Mouse (Mus musculus) embryo, embryonic 10 days (tissue): ENCODE results near the gene Apba3.

Experiments used
- DNase-seq: peaks from one replicate; pipeline ENCODE4 v3.0.0-alpha.2; 2015; ENCODE audit warnings: low spot score

Apba3 gene

GRCm38 (mm10) chr10:81252424-81253419 is 14.0 kb upstream of the Apba3 start, which contains the start of gene Matk:
Matk (plus strand) TSS chr10:81252935.
- DNase-seq, result peak; percentile 75

GRCm38 (mm10) chr10:81254886-81255285 is 11.9 kb upstream of the Apba3 start:
- no peak for DNase-seq

- DNase-seq, result peak; percentile 53
Observed at GRCm38 (mm10) chr10:81257158-81258039, 9.4 kb upstream of the Apba3 start.

GRCm38 (mm10) chr10:81259225-81259884 is 7.4 kb upstream of the Apba3 start:
- DNase-seq, result no peak

DNA sequence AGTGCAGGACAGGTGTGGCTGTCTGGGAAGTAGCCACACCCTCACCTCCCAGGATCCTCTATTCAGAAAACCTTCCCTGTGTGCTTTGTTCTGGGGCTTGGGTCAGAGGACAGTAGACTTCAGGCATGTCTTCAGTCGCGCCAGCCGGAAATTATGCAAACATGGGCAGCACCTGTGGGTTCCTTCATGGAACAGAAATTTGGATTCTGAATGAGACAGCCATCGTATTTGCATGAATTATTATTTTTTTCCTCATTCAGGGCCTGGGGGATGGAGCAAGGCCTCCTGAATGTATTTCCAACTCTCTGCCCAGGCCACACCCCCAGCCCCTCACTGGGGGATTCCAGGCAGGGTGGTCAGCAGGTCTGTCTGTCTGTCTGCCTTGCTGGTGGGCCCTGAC is 5.7 kb upstream of the Apba3 start:
- no peak for DNase-seq

DNA sequence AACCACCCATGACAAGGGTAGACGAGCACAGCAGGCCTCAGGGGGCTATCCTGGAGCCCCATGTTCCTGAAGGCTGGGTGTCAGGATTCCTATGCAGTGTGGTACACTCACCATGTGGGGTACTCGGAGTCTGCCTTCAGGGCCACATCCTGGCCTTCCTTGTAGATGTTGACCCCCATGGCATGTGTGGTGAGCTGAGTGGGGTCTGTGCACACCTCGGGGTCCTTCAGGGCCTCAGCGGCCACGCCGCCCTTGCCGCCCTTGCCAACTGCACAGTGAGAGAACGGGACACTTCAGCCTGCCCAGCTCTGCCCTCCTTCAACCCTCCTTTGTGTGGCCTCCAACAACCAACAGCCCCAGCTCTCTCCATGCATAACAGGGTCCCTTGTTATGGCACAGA is 1.2 kb upstream of the Apba3 start:
- no peak for DNase-seq

DNA sequence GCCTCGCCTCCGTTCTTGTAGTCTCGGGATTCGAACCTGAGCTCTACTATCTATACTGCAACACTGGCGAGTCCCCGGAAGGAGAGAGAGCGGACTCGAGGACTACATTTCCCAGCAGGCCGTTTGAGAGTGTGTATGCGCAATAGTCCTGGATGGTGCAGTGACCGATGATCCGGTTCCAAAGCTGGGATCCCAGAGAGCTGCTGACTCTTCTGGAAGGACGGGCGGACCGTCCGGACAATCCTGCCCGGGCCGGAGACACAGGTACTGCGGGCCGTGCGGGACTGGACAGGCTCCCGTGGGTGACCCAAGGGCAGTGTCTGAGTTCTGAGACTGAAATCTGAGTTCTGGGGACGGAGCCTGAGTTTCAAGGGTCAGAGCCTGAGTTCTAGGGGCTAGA is 1.3 kb downstream of the Apba3 start:
- peak; percentile 95 for DNase-seq

DNA sequence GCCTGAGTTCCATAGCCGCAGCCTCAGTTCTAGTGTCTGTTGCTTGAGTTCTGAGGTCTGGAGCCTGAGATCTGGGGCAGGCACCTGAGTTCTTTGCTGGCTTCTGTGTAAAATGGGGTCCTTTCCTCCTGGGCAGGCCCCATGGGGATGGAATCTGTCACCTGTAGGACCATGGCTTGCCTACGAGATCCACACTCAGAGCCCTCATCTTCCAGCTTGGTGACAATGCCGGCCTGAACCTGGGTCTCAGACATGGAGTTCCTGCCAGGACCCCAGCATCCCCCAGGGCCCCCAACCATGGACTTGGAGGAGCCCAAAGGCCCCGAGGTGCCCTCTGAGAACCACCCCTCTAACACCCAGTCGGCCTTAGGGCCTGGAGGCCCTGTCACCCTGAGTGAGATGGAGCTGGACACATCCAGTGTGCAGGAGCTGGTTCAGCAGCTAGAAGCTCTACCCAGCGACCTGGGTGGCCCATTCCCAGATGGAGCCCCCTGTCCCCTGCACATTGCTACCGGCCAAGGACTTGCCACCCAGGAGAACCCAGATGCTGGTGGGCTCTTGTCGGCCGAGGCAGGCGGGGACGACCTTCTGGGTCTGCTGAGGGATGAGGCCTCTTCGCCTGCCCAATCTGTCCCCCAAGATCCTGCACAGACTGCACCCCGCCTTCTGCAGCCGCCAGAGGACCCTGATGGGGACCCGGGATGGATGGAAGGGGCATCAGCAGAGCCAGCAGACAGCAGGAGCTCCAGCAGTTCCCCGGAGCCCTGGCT is 2.1 kb downstream of the Apba3 start:
- DNase-seq, result no peak

DNA sequence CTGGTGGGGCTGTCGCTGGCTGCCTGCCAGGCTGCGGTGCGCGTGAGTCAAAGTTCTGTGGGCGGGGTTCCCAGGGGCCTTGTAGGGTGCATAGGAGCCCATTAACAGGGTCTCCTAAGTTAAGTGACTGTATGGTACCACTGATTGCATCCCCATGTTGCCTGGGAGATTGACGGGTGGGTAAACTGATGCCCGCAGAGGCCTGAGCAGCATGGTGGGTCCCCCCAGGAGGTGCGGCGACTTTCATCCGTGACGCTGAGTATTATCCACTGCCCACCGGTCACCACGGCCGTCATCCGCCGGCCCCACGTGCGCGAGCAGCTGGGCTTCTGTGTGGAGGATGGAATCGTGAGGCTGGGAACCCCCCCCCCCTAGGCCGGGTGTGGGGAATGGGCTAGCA is 5.6 kb downstream of the Apba3 start:
- DNase-seq, result no peak

- DNase-seq, result no peak
Observed at GRCm38 (mm10) chr10:81273842-81274241, 7.1 kb downstream of the Apba3 start.

GRCm38 (mm10) chr10:81277676-81278075 is 10.9 kb downstream of the Apba3 start:
- DNase-seq, result no peak

DNA sequence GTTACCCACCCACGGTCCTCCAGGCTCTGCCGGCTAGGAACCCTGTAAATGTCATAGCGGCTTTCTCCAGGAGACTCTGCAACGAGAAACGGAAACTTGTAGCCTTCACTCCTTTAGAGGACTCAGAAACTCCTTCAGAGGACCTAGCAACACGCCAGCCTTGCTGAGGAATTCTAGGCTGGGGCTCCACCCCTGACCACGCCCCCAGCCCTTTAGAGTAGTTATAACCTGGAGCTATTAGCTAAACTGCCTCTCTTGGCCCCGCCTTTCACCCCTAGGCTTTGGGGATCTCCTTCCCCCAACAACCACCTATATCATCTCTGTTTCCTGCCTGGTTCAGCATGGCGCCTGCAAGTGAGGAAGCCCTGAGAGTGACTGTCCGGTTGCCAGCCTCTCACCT is 12.7 kb downstream of the Apba3 start:
- DNase-seq, result no peak

DNA sequence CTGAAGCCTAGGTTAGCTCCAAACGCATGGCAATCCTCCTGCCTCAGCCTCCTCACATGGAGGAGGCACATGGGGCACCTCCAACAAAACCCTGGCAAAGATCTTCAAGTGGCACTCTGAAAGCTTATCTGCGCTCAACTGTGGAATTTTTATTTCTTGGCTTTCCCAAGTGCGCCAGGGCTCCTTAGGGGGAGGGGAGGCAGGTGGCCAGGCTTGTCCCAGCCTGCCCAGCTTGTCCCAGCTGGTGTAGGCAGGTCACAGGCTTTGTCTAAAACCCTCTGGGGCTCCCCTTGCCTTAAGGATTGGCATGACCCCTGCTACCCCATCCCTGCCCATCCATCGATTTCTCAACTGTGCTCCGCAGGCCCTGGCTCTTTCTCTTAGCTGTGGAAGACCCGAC is 17.4 kb downstream of the Apba3 start:
- DNase-seq, result no peak

DNA sequence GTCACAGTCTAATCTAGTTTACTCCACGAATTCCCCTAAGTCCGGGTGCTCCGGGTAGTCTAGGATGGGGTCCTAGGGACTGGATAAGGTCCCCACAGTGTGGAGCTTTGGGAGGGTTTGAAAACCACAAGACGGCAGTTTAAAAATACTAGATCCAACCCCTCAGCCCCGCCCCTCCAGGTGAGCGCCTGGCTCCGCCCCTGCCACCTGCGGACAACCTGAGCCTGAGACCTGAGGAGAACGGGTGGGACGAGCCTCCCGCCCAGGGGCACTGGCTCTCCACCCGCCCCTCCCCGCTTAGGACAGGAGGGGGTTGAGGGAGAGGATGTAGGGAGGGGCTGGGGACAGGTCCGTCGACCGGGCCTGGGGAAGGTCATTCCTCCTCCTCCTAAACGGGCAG is 18.0 kb downstream of the Apba3 start:
- no peak for DNase-seq

GRCm38 (mm10) chr10:81285694-81286450 is 19.1 kb downstream of the Apba3 start:
- DNase-seq, result peak; percentile 91

GRCm38 (mm10) chr10:81286586-81286985 is 19.8 kb downstream of the Apba3 start:
- peak; percentile 44 for DNase-seq

- DNase-seq, result peak; percentile 41
Observed at GRCm38 (mm10) chr10:81287513-81288157, 20.9 kb downstream of the Apba3 start.

- peak; percentile 56 for DNase-seq
Observed at GRCm38 (mm10) chr10:81288601-81289000, 21.8 kb downstream of the Apba3 start.

GRCm38 (mm10) chr10:81289278-81289677 is 22.5 kb downstream of the Apba3 start:
- DNase-seq, result peak; percentile 90

GRCm38 (mm10) chr10:81289811-81290210 is 23.1 kb downstream of the Apba3 start:
- no peak for DNase-seq
